Mouse (Mus musculus): Measurements from ENCODE around the gene Iqschfp. TPM values are rescaled to one million over a fixed set of nuclear protein-coding genes. Genes with fewer than 3 reads are reported as not detected.

Iqschfp gene
- polyA plus RNA-seq, 1 experiment from 2014 or later = not detected

- H3K27me3 ChIP-seq = no peaks in the 10 kb centered on the region
- no peak overlapping the region for H3K4me2 ChIP-seq
- no peak overlapping the region for H3K4me3 ChIP-seq (replicated peaks)
- peaks cover 3% of the 10 kb centered on the region; the same call in 1 of the 2 replicates for H3K4me1 ChIP-seq
- ATAC-seq (replicated peaks; ENCODE audit: low FRiP score) = no peak
- H3K9ac ChIP-seq = no peak overlapping the region
- no peak overlapping the region for H3K27ac ChIP-seq
- no peaks in the 10 kb centered on the region for H3K9me3 ChIP-seq (replicated peaks)
- H3K36me3 ChIP-seq = no peaks in the 10 kb centered on the region
- WGBS = 76% methylated on average over 8 of the region's 8 CpGs
Observed at GRCm38 (mm10) chr3:68187471-68187870, 295.4 kb downstream of the Iqschfp start.

- H3K9ac ChIP-seq = no peak overlapping the region
- peaks cover 3% of the 10 kb centered on the region; the same call in 1 of the 2 replicates for H3K4me1 ChIP-seq
- no peaks in the 10 kb centered on the region for H3K27me3 ChIP-seq
- WGBS = 79% methylated on average over 2 of the region's 2 CpGs
- no peak overlapping the region for H3K4me2 ChIP-seq
- H3K4me3 ChIP-seq (replicated peaks) = no peak overlapping the region
- ATAC-seq (replicated peaks; ENCODE audit: low FRiP score) = no peak
- no peaks in the 10 kb centered on the region for H3K36me3 ChIP-seq
- H3K27ac ChIP-seq = no peak overlapping the region
- no peaks in the 10 kb centered on the region for H3K9me3 ChIP-seq (replicated peaks)
Observed at GRCm38 (mm10) chr3:68189100-68189499, 297.1 kb downstream of the Iqschfp start.

DNA sequence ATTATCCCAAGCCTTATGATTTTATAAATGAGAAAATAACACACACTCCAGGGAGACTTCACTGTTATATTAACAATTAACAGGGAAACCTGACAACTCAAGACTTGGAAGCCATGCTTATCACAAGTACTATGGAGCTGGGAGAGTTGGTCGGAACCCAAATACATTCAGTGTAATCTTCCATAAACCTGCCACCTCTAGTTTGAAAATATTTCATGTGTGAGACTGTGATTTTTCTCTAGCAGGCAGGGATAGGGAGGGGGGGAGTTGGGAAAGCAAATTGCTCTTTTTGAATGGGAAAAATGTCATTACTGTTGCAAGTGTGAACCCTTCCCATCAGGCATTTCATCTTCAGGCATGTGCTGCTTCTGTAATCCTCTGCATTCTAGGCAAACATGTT lies 304.9 kb downstream of the Iqschfp start:
- no peak for ATAC-seq (replicated peaks; ENCODE audit: low FRiP score)
- Histone ChIP-seq H3K9me3 (replicated peaks) (no peaks in the 10 kb centered on the region), H3K4me2 (no peak overlapping the region), H3K27ac (no peak overlapping the region), H3K36me3 (no peaks in the 10 kb centered on the region), H3K9ac (no peak overlapping the region), H3K4me3 (replicated peaks) (no peak overlapping the region), H3K4me1 (no peaks in the 10 kb centered on the region), H3K27me3 (no peaks in the 10 kb centered on the region)
- WGBS = 90% methylated on average over 1 of the region's 1 CpGs

- WGBS = 33% methylated on average over 1 of the region's 1 CpGs
- H3K4me3 ChIP-seq (replicated peaks) = no peak overlapping the region
- no peak overlapping the region for H3K9ac ChIP-seq
- H3K27me3 ChIP-seq = no peaks in the 10 kb centered on the region
- H3K36me3 ChIP-seq = no peaks in the 10 kb centered on the region
- ATAC-seq (replicated peaks; ENCODE audit: low FRiP score) = no peak
- no peaks in the 10 kb centered on the region for H3K4me1 ChIP-seq
- no peak overlapping the region for H3K4me2 ChIP-seq
- H3K27ac ChIP-seq = no peak overlapping the region
- H3K9me3 ChIP-seq (replicated peaks) = no peaks in the 10 kb centered on the region
Observed at GRCm38 (mm10) chr3:68201214-68201613, 309.2 kb downstream of the Iqschfp start.

GRCm38 (mm10) chr3:68202162-68202902 lies 310.3 kb downstream of the Iqschfp start:
- no peak overlapping the region for H3K9ac ChIP-seq
- no peak for ATAC-seq (replicated peaks; ENCODE audit: low FRiP score)
- WGBS = 78% methylated on average over 4 of the region's 4 CpGs
- H3K27ac ChIP-seq = no peak overlapping the region
- no peaks in the 10 kb centered on the region for H3K9me3 ChIP-seq (replicated peaks)
- H3K4me2 ChIP-seq = no peak overlapping the region
- H3K36me3 ChIP-seq = no peaks in the 10 kb centered on the region
- H3K4me1 ChIP-seq = no peaks in the 10 kb centered on the region
- H3K4me3 ChIP-seq (replicated peaks) = no peak overlapping the region
- no peaks in the 10 kb centered on the region for H3K27me3 ChIP-seq

- Histone ChIP-seq H3K9ac (no peak overlapping the region), H3K27ac (no peak overlapping the region), H3K4me3 (replicated peaks) (no peak overlapping the region), H3K27me3 (no peaks in the 10 kb centered on the region), H3K4me1 (no peaks in the 10 kb centered on the region), H3K36me3 (no peaks in the 10 kb centered on the region), H3K9me3 (replicated peaks) (no peaks in the 10 kb centered on the region), H3K4me2 (no peak overlapping the region)
- no peak for ATAC-seq (replicated peaks; ENCODE audit: low FRiP score)
- WGBS = 68% methylated on average over 4 of the region's 4 CpGs
Observed at GRCm38 (mm10) chr3:68203934-68204467, 312.0 kb downstream of the Iqschfp start.

DNA sequence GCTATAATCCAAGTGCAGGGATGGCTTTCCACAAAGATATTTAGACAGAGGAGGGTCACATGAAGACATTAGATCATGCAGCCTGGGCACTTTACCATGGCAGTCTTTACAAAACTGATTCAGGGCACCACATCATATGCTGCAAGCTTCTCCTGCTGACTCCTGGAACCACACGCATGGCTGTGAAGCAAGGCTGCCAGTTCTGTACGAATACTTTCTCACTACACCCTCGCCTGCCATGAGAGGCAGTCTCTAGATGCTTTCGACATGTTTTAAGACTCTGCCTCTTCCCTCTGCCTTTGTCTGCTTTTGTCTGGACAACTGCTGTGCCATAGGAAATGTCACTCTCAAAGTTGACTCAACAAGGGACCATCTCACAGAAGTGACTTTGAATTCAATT lies 318.4 kb downstream of the Iqschfp start:
- WGBS = 89% methylated on average over 4 of the region's 4 CpGs
- H3K4me2 ChIP-seq = no peak overlapping the region

DNA sequence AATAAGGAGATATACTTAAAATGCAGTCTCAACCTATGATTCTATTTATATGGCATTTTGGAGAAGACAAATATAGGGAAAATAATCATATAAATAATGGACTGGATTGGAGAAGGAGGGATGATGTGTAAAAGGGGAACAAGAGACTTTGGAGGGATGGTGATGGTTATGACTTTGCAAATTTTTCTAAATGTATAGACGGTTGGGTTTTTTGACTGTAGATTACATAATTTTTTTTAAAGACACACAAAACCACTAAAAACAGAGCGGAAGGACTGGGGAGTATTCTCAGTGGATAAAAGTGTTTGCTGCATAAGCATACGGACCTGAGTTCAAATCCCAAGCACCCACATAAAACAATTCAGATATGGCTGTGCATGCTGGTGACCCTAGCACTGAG lies 329.4 kb downstream of the Iqschfp start:
- H3K9me3 ChIP-seq (replicated peaks) = no peaks in the 10 kb centered on the region
- no peak overlapping the region for H3K9ac ChIP-seq
- H3K36me3 ChIP-seq = no peaks in the 10 kb centered on the region
- no peak overlapping the region for H3K4me3 ChIP-seq (replicated peaks)
- no peak overlapping the region for H3K27ac ChIP-seq
- H3K4me1 ChIP-seq = no peaks in the 10 kb centered on the region
- no peak for ATAC-seq (replicated peaks; ENCODE audit: low FRiP score)
- no peak overlapping the region for H3K4me2 ChIP-seq
- 95% methylated on average over 3 of the region's 3 CpGs for WGBS
- H3K27me3 ChIP-seq = no peaks in the 10 kb centered on the region

More for the DNA sequence above, 318.4 kb downstream of the Iqschfp start:
- Histone ChIP-seq H3K27ac (no peak overlapping the region), H3K4me1 (no peaks in the 10 kb centered on the region), H3K9ac (no peak overlapping the region), H3K9me3 (replicated peaks) (no peaks in the 10 kb centered on the region), H3K27me3 (no peaks in the 10 kb centered on the region), H3K36me3 (no peaks in the 10 kb centered on the region), H3K4me3 (replicated peaks) (no peak overlapping the region)
- ATAC-seq (replicated peaks; ENCODE audit: low FRiP score) = no peak

- Histone ChIP-seq H3K27me3 (no peaks in the 10 kb centered on the region), H3K4me3 (replicated peaks) (no peak overlapping the region), H3K9me3 (replicated peaks) (no peaks in the 10 kb centered on the region), H3K9ac (no peak overlapping the region), H3K36me3 (no peaks in the 10 kb centered on the region), H3K4me2 (no peak overlapping the region), H3K27ac (no peak overlapping the region), H3K4me1 (no peaks in the 10 kb centered on the region)
- 88% methylated on average over 2 of the region's 2 CpGs for WGBS
- ATAC-seq (replicated peaks; ENCODE audit: low FRiP score) = no peak
Observed at GRCm38 (mm10) chr3:68239887-68240286, 347.9 kb downstream of the Iqschfp start.

DNA sequence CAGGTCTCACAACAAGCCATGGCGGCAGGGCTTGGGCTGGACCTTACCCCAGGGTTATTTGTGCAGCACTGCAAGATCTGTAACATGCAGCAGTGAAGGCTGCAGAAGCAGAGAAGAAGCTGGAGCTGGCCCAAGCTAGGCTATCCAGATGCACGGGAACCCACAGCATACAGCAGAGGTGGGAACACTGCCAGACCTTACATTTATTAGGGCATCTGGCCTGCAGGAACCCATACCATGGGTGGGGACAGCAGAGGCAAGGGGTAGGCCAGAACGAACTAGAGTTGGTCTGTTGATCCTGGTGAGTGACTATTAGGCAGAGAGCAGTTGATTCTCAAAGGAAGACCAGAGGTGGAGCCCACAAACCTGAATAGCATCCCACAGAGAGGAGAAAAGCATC lies 351.2 kb downstream of the Iqschfp start:
- H3K27ac ChIP-seq = no peak overlapping the region
- no peaks in the 10 kb centered on the region for H3K4me1 ChIP-seq
- H3K4me2 ChIP-seq = no peak overlapping the region
- H3K27me3 ChIP-seq = no peaks in the 10 kb centered on the region
- no peak for ATAC-seq (replicated peaks; ENCODE audit: low FRiP score)
- 75% methylated on average over 3 of the region's 3 CpGs for WGBS
- H3K9ac ChIP-seq = no peak overlapping the region
- no peaks in the 10 kb centered on the region for H3K9me3 ChIP-seq (replicated peaks)
- H3K4me3 ChIP-seq (replicated peaks) = no peak overlapping the region
- H3K36me3 ChIP-seq = no peaks in the 10 kb centered on the region

DNA sequence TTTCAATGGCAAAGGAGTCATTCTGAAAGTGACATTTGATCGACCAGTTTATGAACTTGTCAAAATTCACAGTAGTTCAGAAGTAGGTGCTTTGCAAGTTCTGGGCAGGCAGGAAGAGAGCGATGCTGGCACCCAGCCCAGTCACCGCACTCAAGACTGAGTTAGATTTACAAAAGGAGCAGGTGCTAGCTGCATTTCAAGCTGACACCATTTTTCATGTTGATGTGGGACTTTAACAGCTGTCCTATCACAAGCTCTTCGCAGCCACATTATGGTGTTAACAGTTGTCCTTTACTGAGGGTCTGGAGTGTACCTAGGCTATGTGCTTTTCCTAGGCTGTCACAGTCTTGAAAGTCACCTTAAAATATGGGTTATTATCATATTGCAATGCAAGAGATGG lies 354.1 kb downstream of the Iqschfp start:
- WGBS = 69% methylated on average over 4 of the region's 4 CpGs

GRCm38 (mm10) chr3:68250589-68250988 lies 358.6 kb downstream of the Iqschfp start:
- no peaks in the 10 kb centered on the region for H3K4me1 ChIP-seq
- H3K36me3 ChIP-seq = no peaks in the 10 kb centered on the region
- no peak overlapping the region for H3K4me3 ChIP-seq (replicated peaks)
- no peak overlapping the region for H3K27ac ChIP-seq
- WGBS = 67% methylated on average over 2 of the region's 2 CpGs
- no peaks in the 10 kb centered on the region for H3K27me3 ChIP-seq
- H3K4me2 ChIP-seq = no peak overlapping the region
- no peaks in the 10 kb centered on the region for H3K9me3 ChIP-seq (replicated peaks)
- H3K9ac ChIP-seq = no peak overlapping the region
- no peak for ATAC-seq (replicated peaks; ENCODE audit: low FRiP score)

More for the DNA sequence above, 354.1 kb downstream of the Iqschfp start:
- Histone ChIP-seq H3K4me1 (no peaks in the 10 kb centered on the region), H3K9ac (no peak overlapping the region), H3K27me3 (no peaks in the 10 kb centered on the region), H3K4me2 (no peak overlapping the region), H3K36me3 (no peaks in the 10 kb centered on the region), H3K4me3 (replicated peaks) (no peak overlapping the region), H3K27ac (no peak overlapping the region), H3K9me3 (replicated peaks) (no peaks in the 10 kb centered on the region)
- ATAC-seq (replicated peaks; ENCODE audit: low FRiP score) = no peak

- Histone ChIP-seq H3K36me3 (no peaks in the 10 kb centered on the region), H3K27me3 (no peaks in the 10 kb centered on the region), H3K4me1 (no peaks in the 10 kb centered on the region), H3K4me2 (no peak overlapping the region), H3K27ac (no peak overlapping the region), H3K9me3 (replicated peaks) (no peaks in the 10 kb centered on the region), H3K4me3 (replicated peaks) (no peak overlapping the region), H3K9ac (no peak overlapping the region)
- ATAC-seq (replicated peaks; ENCODE audit: low FRiP score) = no peak
- 79% methylated on average over 1 of the region's 1 CpGs for WGBS
Observed at GRCm38 (mm10) chr3:68252335-68252734, 360.3 kb downstream of the Iqschfp start.

All from kidney, embryonic 15.5 days (tissue).